Mouse (Mus musculus) stomach, embryonic 14.5 days (tissue): ENCODE results near the gene Ten1. TPM values are rescaled to one million over a fixed set of nuclear protein-coding genes. Genes with fewer than 3 reads are reported as not detected.
A peak's percentile ranks its signal among the peaks of the same experiment; 100 is the strongest.

Experiments used
- ATAC-seq: fragments of 200-750 bp; cut with Nextera tagmentation; 2 replicates; pipeline ENCODE4 v1.8.0; 2017; ENCODE audit warnings: low read depth, moderate TSS enrichment; ENCODE audit not compliant: insufficient number of reproducible peaks, insufficient read depth, low FRiP score
- H3K27ac ChIP-seq: fragments of 300-500 bp; sonication (generic); 2 replicates; pipeline ENCODE4 v1.5.1; 2014; ENCODE audit warnings: mild to moderate bottlenecking, low read length, moderate library complexity, mixed read lengths
- H3K27me3 ChIP-seq: fragments of 300-500 bp; sonication (generic); 2 replicates; pipeline ENCODE4 v1.6.1; 2014; ENCODE audit warnings: low read length, control low read depth, mixed read lengths; ENCODE audit not compliant: control insufficient read depth, insufficient read depth
- H3K36me3 ChIP-seq: fragments of 300-500 bp; sonication (generic); 2 replicates; pipeline ENCODE4 v1.6.1; 2014; ENCODE audit warnings: mild to moderate bottlenecking, control low read depth, low read length, moderate library complexity, mixed read lengths; ENCODE audit not compliant: control insufficient read depth, insufficient read depth
- H3K4me1 ChIP-seq: fragments of 300-500 bp; sonication (generic); 2 replicates; pipeline ENCODE4 v1.6.1; 2014; ENCODE audit warnings: low read length, control low read depth, mixed read lengths; ENCODE audit not compliant: control insufficient read depth, insufficient read depth
- H3K4me2 ChIP-seq: fragments of 300-500 bp; sonication (generic); replicated peaks from 2 replicates; pipeline ENCODE4 v1.6.1; 2014; ENCODE audit warnings: low read depth, low read length, control low read depth
- H3K4me3 ChIP-seq: fragments of 300-500 bp; sonication (generic); 2 replicates; pipeline ENCODE4 v1.5.1; 2014; ENCODE audit warnings: low read depth, low read length, control low read depth
- H3K9ac ChIP-seq: fragments of 300-500 bp; sonication (generic); replicated peaks from 2 replicates; pipeline ENCODE4 v1.6.1; 2014; ENCODE audit warnings: low read depth, mild to moderate bottlenecking, control low read depth, low read length, moderate library complexity, mixed read lengths
- H3K9me3 ChIP-seq: fragments of 300-500 bp; sonication (generic); 2 replicates; pipeline ENCODE4 v1.6.1; 2016; ENCODE audit warnings: low read depth, low read length, control low read depth; ENCODE audit not compliant: control insufficient read depth
- WGBS: fragments of 180-500 bp; shearing (Covaris S2); extraction: QIAGEN DNeasy Blood & Tissue Kit; methylation state at CpG from one replicate; pipeline ENCODE4 v1.1.7; 2014; 5-methylcytosine and 5-hydroxymethylcytosine counted together
- polyA plus RNA-seq: library from polyadenylated mRNA; unstranded; fragments of >200 nt; fragmentation: Nextera tagmentation; extraction: Ambion mirVana; gene quantifications from 2 replicates; pipeline ENCODE4 v1.2.1, GENCODE M21; 2014

Ten1 gene
- polyA plus RNA-seq, 1 experiment from 2014 or later = 81.3 TPM

GRCm38 (mm10) chr11:116232427-116232826 lies 33.8 kb downstream of the Ten1 start:
- Histone ChIP-seq H3K36me3 (no peaks in the 10 kb centered on the region), H3K4me3 (no peak overlapping the region), H3K9me3 (no peaks in the 10 kb centered on the region), H3K4me1 (peaks cover 3% of the 10 kb centered on the region; the same call in 1 of the 2 replicates), H3K27ac (no peak overlapping the region), H3K9ac (no peak overlapping the region; the same call in 1 of the 2 replicates), H3K27me3 (no peaks in the 10 kb centered on the region), H3K4me2 (peak overlapping the region; percentile 19; the same call in 1 of the 2 replicates)
- 35% methylated on average over 17 of the region's 17 CpGs for WGBS
- ATAC-seq = no peak

- Histone ChIP-seq H3K27me3 (no peaks in the 10 kb centered on the region), H3K4me1 (no peaks in the 10 kb centered on the region; the same call in 1 of the 2 replicates), H3K9ac (no peak overlapping the region), H3K9me3 (no peaks in the 10 kb centered on the region), H3K4me3 (no peak overlapping the region), H3K4me2 (no peak overlapping the region), H3K27ac (no peak overlapping the region), H3K36me3 (no peaks in the 10 kb centered on the region)
- ATAC-seq = no peak
- WGBS = 79% methylated on average over 8 of the region's 8 CpGs
Measured at GRCm38 (mm10) chr11:116234901-116235300, 36.2 kb downstream of the Ten1 start.

- ATAC-seq = peak; percentile 89
Measured at GRCm38 (mm10) chr11:116237742-116238395, 39.2 kb downstream of the Ten1 start, which contains the start of gene Evpl. TSS of gene Evpl (minus strand) at chr11:116238077.

GRCm38 (mm10) chr11:116239797-116240196 lies 41.1 kb downstream of the Ten1 start:
- 0 out of 2 replicates have a peak, but pooled peaks cover 7% of the 10 kb centered on the region for H3K4me1 ChIP-seq
- H3K27me3 ChIP-seq = no peaks in the 10 kb centered on the region
- H3K27ac ChIP-seq = no peak overlapping the region
- WGBS = 44% methylated on average over 7 of the region's 7 CpGs
- peaks cover 14% of the 10 kb centered on the region; the same call in 1 of the 2 replicates for H3K36me3 ChIP-seq
- no peak overlapping the region for H3K4me3 ChIP-seq
- H3K9me3 ChIP-seq = no peaks in the 10 kb centered on the region
- H3K9ac ChIP-seq = no peak overlapping the region
- no peak overlapping the region for H3K4me2 ChIP-seq
- ATAC-seq = no peak

More at GRCm38 (mm10) chr11:116237742-116238395, 39.2 kb downstream of the Ten1 start, which contains the start of gene Evpl:
- no peaks in the 10 kb centered on the region for H3K27me3 ChIP-seq
- no peaks in the 10 kb centered on the region for H3K9me3 ChIP-seq
- WGBS = 13% methylated on average over 31 of the region's 31 CpGs
- H3K4me2 ChIP-seq = peak within 1 kb of the TSS; percentile 44
- H3K27ac ChIP-seq = peak within 1 kb of the TSS; percentile 39; the same call in 1 of the 2 replicates
- H3K4me1 ChIP-seq = 0 out of 2 replicates have a peak, but pooled peaks cover 7% of the 10 kb centered on the region
- peak within 1 kb of the TSS; percentile 21; the same call in 1 of the 2 replicates for H3K9ac ChIP-seq
- H3K4me3 ChIP-seq = peak within 1 kb of the TSS; percentile 29
- 0 out of 2 replicates have a peak, but pooled peaks cover under 1% of the 10 kb centered on the region for H3K36me3 ChIP-seq

GRCm38 (mm10) chr11:116241744-116242235 lies 43.1 kb downstream of the Ten1 start:
- ATAC-seq = no peak
- no peak overlapping the region for H3K4me2 ChIP-seq
- H3K4me1 ChIP-seq = 0 out of 2 replicates have a peak, but pooled peaks cover 7% of the 10 kb centered on the region
- H3K4me3 ChIP-seq = no peak overlapping the region
- 39% methylated on average over 12 of the region's 12 CpGs for WGBS
- H3K36me3 ChIP-seq = peaks cover 34% of the 10 kb centered on the region
- peak overlapping the region; percentile 27; the same call in 1 of the 2 replicates for H3K27ac ChIP-seq
- no peaks in the 10 kb centered on the region for H3K27me3 ChIP-seq
- no peak overlapping the region for H3K9ac ChIP-seq
- H3K9me3 ChIP-seq = no peaks in the 10 kb centered on the region

- no peak for ATAC-seq
- no peaks in the 10 kb centered on the region for H3K27me3 ChIP-seq
- H3K9ac ChIP-seq = no peak overlapping the region
- no peaks in the 10 kb centered on the region for H3K9me3 ChIP-seq
- WGBS = 68% methylated on average over 8 of the region's 8 CpGs
- no peak overlapping the region for H3K4me2 ChIP-seq
- H3K4me1 ChIP-seq = 0 out of 2 replicates have a peak, but pooled peaks cover 7% of the 10 kb centered on the region
- no peak overlapping the region for H3K4me3 ChIP-seq
- peaks cover 62% of the 10 kb centered on the region for H3K36me3 ChIP-seq
- H3K27ac ChIP-seq = no peak overlapping the region
Measured at GRCm38 (mm10) chr11:116244580-116244979, 45.9 kb downstream of the Ten1 start.

GRCm38 (mm10) chr11:116245616-116246015 lies 47.0 kb downstream of the Ten1 start:
- H3K9ac ChIP-seq = no peak overlapping the region
- H3K27me3 ChIP-seq = no peaks in the 10 kb centered on the region
- 77% methylated on average over 6 of the region's 6 CpGs for WGBS
- H3K4me1 ChIP-seq = 0 out of 2 replicates have a peak, but pooled peaks cover 7% of the 10 kb centered on the region
- peaks cover 73% of the 10 kb centered on the region for H3K36me3 ChIP-seq
- H3K4me3 ChIP-seq = no peak overlapping the region
- H3K9me3 ChIP-seq = no peaks in the 10 kb centered on the region
- ATAC-seq = no peak
- no peak overlapping the region for H3K4me2 ChIP-seq
- no peak overlapping the region for H3K27ac ChIP-seq

- no peak for ATAC-seq
- H3K9me3 ChIP-seq = no peaks in the 10 kb centered on the region
Measured at GRCm38 (mm10) chr11:116247502-116248222, 49.0 kb downstream of the Ten1 start.

More at GRCm38 (mm10) chr11:116247502-116248222, 49.0 kb downstream of the Ten1 start:
- Histone ChIP-seq H3K36me3 (peaks cover 93% of the 10 kb centered on the region), H3K4me3 (no peak overlapping the region), H3K27ac (no peak overlapping the region), H3K9ac (no peak overlapping the region), H3K4me2 (no peak overlapping the region), H3K4me1 (no peaks in the 10 kb centered on the region), H3K27me3 (no peaks in the 10 kb centered on the region)
- 75% methylated on average over 14 of the region's 14 CpGs for WGBS
